Mouse (Mus musculus) cerebellum, adult 11 months (tissue): ENCODE data around the gene Telo2.
"Not testable (repeated sequence)": the region's sequence is repeated elsewhere in the genome, so short reads cannot be mapped to it uniquely, and the experiment has no call there.

Experiments
- DNase-seq: peaks from one replicate; pipeline ENCODE4 v3.0.0; 2022

Gene Telo2

DNA sequence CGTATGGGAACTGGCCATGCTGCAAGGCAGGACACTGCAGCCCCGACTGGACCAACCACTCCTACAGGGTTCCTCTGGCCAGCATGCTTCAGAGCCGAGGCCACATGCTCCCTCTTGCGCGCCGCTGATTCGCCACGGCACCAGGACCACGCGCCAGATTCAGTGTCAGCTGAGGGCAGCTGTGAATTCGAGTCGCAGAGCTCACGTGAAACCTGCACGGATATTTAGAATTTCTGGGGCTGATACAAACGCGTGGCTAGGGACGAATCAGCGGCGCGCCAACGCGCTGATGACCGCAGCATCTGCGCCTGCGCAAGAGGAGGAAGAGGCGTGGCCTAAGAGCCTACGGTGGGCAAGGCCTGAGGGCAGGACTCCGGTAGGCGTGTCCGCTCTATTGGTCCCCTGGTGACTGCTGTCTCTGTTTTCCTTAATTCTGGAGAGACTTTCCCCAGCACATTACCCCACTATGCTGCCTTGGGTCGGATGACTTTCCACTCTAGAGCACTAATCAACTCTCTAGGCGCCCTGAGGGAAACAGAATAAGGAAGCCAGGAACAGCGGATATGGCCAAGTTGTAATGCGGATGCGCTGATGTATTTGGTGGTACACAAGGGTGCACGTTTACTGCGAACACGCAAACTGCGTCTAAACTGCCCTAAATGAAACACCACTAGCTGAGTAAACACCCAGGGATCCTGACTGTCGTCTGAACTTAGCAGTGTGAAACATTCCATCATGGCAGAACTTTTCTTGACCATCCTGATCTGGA lies at the start of gene Telo2:
TSS of gene Telo2 (minus strand) at position 304 of the 769 bp plus-strand sequence.
- peak; percentile 92 for DNase-seq

DNA sequence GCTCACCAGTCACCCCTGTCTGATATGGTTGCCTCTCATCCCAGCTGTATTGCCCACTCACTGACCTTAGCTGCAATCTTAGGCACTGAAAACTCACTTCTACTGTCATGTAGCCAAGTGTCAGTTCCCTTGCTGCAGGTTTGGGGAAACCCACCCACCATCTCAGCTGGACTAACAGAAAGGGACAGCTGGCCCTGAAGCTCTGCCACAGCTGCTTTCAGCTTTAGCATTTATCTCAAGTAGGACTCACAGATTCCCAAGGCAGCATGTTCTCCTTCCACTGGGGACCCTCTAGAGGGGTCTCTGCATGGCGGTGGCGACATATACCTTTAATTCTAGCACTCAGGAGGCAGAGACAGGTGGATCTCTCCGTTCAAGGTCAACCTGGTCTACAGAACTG lies 49.0 kb upstream of the Telo2 start:
- DNase-seq, result no peak

DNA sequence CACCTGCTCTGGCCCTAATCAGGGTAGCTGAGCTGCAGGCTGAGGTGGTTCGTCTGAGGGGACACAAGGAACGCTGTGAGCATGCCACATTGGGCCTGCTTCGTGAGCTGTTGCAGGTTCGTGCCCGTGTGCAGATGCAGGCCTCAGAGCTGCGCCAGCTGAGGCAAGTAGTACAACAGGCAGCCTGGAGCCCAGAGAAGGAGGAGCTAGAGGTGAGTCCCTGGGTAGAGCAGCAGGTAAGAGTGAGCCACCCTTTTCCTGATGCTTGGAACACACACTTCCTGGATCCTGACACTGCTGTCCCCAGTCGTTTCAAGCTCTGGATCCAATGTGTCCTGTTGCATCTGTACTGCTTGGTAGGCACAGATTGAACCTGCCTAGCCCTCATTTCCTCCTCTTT lies 47.6 kb upstream of the Telo2 start:
- DNase-seq, result no peak

DNA sequence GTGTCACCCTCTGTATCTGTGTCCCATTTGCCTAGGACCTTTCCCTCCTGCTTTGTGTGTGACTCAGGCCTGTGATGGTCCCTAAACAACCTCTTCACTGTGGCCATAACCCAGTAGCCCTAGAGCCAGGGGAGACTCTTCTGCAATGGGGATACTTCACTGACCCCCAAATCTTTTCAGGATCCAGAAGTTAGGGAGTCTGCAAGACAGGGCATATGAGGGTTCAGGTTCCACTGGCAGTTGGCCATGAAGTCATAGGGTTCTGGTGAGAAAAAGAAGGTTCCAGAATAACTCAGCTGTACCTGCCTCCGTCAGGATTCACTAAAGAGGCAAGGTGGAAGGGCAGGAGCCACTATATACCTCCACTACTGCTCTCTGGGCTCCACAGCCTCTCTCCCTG lies 46.4 kb upstream of the Telo2 start, which contains the start of gene Ccdc154:
TSS of gene Ccdc154 (plus strand) at position 301 of the 400 bp plus-strand sequence.
- DNase-seq, result no peak

DNA sequence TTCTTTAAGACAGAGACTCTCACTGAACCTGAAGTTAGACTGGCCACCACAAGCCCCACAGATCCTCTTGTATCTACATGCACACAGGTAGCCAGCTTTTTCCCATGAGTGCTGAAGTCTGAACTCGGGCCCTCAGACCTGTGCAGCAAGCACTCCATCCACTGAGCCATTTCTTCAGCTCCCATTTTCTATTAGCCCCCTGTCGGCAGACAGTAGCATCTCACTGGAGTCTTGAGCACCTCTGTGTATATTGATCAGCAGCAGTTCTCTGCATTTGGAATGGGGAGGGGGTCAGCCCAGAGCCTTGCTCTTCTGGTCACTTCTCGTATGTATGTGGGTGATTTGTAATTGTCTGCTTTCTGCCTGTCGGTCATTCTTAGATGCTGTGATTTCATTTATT lies 24.2 kb upstream of the Telo2 start:
- no peak for DNase-seq

DNA sequence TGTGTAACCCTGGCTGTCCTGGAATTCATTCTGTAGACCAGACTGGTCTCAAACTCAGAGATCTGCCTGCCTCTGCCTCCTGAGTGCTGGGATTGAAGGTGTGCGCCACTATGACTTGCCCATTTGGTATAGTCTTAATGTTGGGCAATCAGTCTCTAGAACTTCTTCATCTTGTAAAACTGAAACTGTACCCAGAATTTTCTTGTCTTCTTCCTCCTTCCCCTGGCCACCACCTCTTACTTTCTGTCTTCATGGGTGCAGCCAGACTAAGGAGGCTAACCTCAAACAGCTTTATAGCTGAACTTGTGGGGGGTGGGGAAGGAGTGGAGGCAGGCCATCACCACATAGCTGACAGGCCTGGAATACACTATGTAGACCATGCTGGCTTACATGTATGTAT lies 23.0 kb upstream of the Telo2 start:
- no peak for DNase-seq

DNA sequence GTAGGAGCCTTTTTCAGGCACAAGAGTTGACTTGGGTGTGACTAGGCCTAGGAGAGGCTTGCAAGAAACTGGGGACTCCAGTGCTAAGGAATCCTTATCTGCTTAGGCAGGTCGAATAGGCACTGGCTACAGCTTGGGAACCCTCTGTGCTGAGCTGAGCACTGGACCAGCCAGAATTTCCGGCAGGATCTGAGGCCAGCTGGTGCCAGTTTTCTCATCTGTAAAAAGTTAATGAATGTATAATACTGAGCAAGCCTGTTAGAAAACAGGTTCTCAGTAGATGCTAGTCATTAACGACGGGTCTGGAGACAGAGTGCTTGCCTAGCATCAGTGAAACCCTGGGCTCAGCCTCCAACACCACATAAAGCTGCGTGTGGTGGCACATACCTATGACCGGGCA lies 19.9 kb upstream of the Telo2 start:
- no peak for DNase-seq

DNA sequence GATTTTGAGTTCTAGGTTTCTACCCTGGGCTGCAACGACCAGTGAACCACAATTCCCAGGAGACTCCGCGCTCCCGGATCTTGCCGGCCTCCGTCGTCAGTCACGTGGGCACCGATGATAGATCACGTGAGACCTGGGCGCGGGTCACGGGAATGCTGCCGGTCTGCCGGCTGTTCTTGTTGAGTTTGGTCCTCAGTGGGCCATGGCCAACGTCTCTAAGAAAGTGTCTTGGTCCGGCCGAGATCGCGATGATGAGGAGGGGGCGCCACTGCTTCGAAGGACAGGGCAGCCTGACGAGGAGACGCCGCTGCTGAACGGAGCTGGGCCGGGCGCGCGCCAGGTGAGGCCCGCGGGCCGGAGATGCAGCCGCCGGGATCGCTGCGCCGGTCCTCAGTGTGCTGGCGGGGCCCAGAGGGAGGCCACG lies 17.5 kb upstream of the Telo2 start, which contains the start of gene Clcn7:
TSS of gene Clcn7 (plus strand) at position 117 of the 424 bp plus-strand sequence.
- peak; percentile 90 for DNase-seq

DNA sequence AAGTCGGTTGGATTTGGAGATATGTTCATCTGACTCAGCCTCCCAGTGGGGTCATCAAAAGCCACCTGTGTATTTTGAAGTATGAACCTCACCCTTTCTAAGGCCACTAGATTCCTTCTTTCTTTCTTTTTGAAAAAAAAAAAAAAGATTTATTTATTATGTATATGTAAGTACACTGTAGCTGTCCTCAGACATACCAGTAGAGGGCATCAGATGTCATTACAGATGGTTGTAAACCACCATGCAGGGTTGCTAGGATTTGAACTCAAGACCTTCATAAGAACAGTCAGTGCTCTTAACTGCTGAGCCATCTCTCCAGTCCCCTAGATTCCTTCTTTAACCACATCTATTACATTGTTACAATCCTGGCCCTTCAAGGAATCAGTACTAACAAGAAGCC lies 14.3 kb upstream of the Telo2 start:
- no peak for DNase-seq

DNA sequence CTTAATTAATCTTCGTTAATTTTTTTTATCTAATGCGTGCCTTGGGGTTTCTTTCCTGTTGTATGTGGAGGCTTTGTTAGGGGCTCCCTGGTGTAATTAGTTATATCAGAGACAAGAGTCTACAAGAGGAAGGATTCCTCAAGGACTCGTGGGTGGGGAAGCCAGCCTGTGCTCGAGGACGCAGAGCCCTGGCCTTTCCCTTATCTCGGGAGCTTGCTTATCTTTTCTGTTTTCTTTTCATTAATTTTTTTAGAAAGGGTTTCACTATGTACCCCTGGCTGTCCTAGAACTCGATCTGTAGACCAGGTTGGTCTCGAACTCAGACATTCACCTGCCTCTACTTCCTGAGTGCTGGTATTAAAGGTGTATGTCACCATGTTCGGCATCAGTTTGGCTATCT lies 11.9 kb upstream of the Telo2 start:
- DNase-seq, result no peak

DNA sequence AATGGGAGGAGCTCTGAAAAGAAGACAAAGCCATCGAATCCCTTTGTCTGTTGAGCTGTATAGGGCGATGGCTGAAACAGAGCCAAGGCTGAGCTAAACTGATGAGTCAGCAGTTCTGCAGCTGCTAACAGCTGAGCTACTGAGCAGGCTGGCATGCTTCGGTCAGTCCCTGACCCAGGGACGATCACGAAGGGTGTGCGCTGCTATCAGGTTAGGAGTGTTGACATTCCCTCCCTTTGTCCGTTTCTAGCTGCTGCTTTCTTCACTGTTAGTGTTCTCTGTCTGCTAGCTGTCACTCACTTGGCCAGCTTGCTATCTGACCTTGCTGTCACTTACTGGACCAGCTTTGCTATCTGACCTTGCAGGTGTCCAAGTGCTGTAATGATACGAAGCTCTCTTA lies 11.3 kb upstream of the Telo2 start:
- no peak for DNase-seq

DNA sequence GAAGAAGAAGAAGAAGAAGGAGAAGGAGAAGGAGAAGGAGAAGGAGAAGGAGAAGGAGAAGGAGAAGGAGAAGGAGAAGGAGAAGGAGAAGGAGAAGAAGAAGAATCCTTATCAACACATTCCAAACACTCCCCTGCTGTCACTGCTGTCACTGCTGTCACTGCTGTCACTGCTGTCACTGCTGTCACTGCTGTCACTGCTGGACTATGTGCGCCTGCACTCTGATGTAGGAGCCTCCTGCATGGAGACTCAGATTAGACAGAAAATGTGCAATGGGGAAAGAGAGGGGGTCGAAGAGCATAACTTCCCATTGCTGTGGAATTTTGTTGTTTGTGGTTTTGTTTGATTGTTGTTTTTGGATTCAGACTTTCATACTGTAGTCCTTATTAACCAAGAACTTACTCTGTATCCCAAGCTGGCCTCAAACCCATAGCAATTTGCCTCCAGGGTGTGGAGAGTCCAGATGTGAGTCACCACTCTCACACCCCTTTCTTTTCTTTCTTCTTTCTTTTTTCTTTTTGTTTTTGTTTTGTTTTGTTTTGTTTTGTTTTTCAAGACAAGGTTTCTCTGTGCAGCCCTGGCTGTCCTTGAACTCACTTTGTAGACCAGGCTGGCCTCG lies 9.8 kb upstream of the Telo2 start:
- DNase-seq, result not testable (repeated sequence)

DNA sequence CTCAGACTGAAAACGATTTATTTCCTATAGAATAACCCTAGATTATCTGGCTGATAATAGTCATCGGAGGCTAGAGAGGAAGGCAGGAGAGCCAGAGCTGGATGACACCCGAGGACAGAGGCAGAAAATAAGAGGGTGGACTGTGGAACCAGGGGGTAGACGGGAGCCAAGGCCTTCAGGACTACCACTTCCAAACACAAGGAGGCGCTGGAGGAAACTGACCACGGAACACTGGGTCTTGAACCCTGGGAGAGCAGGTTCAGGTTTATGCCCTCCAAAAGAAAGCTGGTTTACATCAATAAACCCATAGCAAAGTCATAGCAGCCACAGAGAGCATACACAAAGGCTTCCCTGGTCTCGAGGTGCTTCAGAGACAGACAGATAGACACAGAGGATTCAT lies 8.2 kb upstream of the Telo2 start:
- no peak for DNase-seq

DNA sequence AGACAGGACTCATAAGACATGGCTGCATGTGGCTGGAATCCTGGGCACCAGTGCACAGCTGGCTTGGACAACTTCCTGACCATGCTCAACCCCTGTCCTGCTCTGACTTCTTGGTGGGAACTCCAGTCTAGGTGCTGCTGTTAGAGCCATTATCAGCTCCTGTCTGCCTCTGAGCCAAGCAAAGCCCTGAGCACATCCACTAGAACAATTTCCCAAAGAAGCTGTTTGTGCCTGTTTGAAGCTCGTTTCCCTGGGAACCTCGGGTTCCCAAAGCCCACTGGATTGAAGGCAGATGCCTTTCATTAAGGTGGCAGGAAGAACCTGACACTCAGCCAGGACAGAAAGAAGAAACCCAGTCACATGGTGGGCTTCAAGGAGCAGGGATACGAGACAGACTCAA lies 4.6 kb upstream of the Telo2 start, which contains the start of gene Ptx4:
TSS of gene Ptx4 (plus strand) at position 355 of the 400 bp plus-strand sequence.
- DNase-seq, result no peak

DNA sequence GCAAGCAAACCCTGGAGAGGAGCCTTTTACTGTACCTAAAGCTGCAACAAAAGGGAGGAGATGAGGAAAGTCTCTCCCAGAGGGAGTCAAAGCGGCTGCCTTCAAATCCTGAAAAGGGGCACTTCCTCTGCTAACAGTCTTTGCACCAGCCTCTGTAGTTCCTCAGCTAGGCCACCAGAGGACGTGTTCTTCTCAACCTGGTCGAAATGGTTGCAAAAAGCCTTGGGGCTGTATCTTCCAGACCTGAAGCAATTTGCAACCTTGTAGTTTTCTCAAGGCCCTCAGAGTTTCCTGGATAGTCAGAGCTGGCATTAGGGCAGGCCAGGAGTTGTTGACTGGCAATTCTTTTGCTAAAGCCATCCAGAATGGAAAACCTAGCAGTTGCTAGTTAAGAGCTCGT lies 1.5 kb upstream of the Telo2 start:
- no peak for DNase-seq

DNA sequence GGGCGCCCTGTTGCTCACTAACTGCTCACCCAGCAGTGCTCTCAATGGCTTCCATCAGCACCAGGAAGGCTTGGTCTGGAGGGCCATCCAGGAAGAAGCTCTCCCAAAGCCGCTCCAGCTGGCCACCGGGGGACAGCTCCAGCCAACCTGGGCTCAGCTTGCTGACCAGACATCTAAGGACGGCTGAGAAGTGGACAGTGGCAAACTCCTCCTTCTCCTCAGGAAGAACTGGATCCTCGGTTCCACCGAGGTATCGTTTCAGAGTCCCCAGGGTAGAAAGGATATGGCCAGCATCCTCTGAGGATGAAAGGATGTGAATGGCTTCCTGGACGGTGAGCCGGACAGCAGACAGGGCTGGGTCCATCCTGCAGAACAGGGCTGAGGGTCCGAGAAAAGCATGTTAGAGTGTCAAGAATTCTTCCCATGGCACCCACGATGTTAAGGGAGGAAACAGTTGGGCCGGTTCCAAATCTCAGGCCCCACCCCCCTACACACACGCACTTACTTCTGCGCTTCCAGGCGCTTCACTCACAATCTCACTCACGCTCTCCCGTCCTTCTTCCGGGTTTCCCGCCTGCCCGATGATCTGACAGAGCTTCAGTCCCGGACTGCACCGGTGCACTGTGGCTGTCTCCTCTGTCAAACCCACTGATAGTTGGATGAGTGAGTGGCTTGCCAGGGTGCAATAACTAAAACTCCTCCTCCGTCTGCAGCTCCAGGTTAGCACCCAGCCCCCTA lies 690 bp downstream of the Telo2 start:
- no peak for DNase-seq

DNA sequence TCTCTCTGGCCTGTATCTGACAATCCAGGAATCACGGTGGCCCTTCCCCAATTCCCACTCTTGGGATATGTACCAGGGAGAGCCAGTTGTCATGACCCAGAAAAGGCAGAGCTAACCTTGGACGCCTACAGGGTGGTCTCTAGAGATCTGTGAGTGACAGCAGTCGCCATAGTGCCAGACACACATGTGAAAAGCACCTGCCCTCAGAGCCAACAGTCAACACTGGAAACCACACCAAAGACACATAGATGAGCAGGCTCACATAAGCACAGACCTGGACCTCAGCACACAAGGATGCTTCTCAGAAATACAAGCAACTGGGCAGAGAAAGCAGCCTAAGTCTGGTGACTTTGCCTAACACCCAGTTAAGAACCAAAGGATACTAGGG lies 3.4 kb downstream of the Telo2 start:
- no peak for DNase-seq

DNA sequence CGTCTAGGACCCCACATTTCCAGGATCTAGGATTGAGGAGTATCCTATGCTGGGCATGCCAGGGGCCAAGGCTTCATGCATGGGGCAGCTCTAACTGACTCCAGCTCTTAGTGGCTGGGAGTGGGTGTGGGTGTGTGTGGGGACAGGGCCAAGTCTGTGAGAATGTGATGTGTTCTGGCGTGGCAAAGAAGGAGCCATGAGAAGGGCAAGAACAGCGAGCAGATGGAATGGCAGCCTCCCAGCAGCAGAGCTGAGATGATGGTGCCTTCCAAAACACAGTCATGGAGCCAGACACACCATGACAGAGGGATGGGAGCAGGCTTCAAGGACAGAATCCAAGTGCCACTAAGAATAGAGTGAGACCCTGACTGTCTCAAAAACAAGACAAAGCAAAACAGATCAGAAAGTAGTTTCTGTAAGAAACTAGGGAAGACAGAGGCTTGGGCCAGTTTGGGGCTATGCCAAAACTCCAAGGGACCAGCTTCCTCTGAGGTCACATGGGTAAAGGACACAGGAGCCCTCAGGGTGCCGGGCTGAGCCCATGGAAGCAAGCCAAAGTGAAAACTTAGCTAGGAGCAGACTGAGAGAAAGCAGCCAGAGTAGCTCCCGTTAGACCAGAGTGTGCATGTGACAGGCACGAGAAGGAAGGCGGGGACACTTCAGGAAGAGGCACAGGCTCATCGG lies 3.9 kb downstream of the Telo2 start:
- DNase-seq, result peak; percentile 65

DNA sequence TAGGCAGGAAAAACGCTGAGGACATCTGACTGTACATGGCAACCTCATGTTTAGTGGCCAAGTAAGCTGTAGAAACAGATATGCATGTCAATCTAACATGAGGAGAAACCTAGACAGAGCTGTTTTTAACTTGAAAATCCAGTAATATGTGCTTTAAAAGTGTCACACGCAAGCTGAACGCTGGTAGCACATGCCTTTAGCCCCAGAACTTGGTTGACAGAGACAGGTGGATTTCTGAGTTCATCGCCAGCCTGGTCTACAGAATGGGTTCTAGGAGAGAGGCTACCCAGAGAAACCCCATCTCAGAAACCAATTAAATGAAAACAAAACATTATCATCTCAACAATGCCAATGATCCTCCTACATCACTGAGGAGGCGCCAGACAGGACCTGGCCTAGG lies 4.5 kb downstream of the Telo2 start:
- no peak for DNase-seq

DNA sequence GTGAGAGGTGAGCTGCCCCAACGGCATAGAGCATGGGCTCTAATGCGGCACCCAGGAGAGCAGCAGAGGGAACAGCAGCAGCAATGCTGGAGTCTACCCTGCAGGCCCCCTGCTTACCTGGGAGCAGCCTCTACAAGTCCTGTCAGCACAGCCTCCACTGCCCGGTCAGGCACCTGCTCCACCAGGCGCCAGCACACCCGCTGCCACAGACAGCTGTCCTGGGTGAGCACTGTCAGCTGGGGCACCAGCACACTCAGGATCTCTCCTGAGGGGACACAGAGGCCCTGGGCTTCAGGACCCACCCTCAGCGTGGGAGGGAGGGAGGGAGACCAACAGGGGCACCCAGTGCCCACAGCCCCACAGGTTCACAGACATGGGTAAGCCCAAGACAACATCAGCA lies 5.2 kb downstream of the Telo2 start:
- DNase-seq, result no peak

DNA sequence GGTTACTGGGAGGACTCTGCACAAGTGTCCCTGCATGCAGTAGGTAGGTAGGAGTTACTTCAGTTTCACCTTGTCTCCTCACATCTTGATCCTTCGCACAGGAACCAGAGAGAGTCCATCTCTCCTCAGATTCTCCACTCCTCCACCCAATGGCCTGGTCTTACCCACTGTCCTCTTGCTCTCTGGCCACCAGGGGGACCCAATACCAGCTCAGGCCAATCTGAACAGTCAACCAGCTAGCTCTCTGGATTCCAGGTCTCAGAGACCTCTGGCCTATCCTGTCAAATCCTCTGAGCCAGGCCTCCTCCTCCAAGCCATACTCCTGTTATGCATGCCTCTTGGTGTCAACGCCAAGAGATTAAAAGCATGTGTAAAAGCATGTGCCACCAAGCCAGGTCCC lies 6.2 kb downstream of the Telo2 start:
- DNase-seq, result peak; percentile 42

DNA sequence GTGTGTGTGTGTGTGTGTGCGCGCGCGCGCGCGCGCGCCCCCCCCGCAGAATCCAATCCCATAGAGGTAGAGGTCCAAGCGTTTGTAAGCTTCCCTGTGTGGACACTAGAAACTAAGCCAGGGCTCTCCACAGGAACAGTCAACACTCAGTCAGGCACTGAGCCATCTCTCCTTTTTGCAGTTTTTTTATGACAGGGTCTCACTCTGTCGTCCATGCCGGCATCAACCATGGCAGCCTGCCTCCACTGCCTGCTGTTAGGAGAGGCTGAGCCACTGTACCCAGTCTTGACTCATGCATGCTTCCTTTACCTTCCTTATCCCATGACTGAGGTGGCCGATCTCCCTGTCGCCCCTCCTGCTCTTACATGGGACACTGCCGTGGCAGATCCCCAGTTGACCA lies 8.0 kb downstream of the Telo2 start:
- no peak for DNase-seq

DNA sequence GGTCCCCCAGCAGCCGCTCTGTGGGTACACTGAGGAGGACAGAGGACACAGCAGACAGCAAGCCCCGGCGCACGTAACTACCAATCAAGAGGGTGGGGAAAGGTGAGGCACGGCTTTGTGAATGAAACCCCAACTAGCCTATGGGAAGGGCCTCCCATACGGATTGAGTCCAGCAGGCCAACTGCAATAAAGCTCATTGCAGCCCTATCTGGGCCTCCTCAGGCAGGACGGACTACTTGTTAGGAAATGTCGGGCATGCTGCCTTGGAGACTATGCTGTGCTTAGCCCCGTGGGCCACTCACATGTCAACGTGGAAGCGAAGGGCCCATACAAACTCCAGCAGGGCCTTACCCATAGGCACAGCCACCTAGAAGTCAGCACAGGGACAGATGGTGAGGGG lies 14.4 kb downstream of the Telo2 start:
- DNase-seq, result no peak
